ENCODE assay signal across 1 mouse cellular context in genomic region chr17:23993559-23994428, GRCm38 (mm10).
TF ChIP-seq lines count a peak whose summit lies in the region.

No protein-coding gene starts in this region.

TF ChIP-seq in myocyte, 11 proteins besides CTCF, POLR2A, EP300 and RAD21 (continued from another document):
- TF ChIP-seq SRF (IDR thresholded peaks at IDR 0.05; ENCODE audit: control insufficient read depth, insufficient read length, low read depth), result no peak
- TF ChIP-seq REST (IDR thresholded peaks at IDR 0.05; ENCODE audit: insufficient read depth, insufficient read length), result no peak
- TF ChIP-seq MAX (IDR thresholded peaks at IDR 0.05; ENCODE audit: low read depth), result no peak
- TF ChIP-seq MYOG (IDR thresholded peaks at IDR 0.05; ENCODE audit: control insufficient read depth in 1 of 3, insufficient read depth in 1 of 3, insufficient read length in 2 of 3, low read depth in 2 of 3), result no peak
- no peak for TF ChIP-seq CEBPB (IDR thresholded peaks at IDR 0.05; ENCODE audit: insufficient read depth, poor library complexity, severe bottlenecking)
- TF ChIP-seq E2F4 (IDR thresholded peaks at IDR 0.05; ENCODE audit: insufficient read depth), result no peak
